Mouse (Mus musculus) lung, embryonic 15.5 days (tissue): ENCODE data around the gene Gm32717. TPM values are rescaled to one million over a fixed set of nuclear protein-coding genes. Genes with fewer than 3 reads are reported as not detected.
"Not testable (repeated sequence)": the region's sequence is repeated elsewhere in the genome, so short reads cannot be mapped to it uniquely, and the experiment has no call there.

Experiments used
- ATAC-seq: fragments of 200-750 bp; cut with Nextera tagmentation; 2 replicates; pipeline ENCODE4 v1.8.0; 2017; ENCODE audit warnings: moderate number of reproducible peaks, borderline replicate concordance; ENCODE audit not compliant: low FRiP score, low TSS enrichment; ENCODE audit errors: extremely low read depth
- H3K27ac ChIP-seq: fragments of 300-500 bp; sonication (generic); 2 replicates; pipeline ENCODE4 v1.5.1; 2015; ENCODE audit warnings: moderate library complexity, mild to moderate bottlenecking, inconsistent platforms
- H3K27me3 ChIP-seq: fragments of 300-500 bp; sonication (generic); 2 replicates; pipeline ENCODE4 v1.6.1; 2015; ENCODE audit warnings: inconsistent platforms
- H3K36me3 ChIP-seq: fragments of 300-500 bp; sonication (generic); 2 replicates; pipeline ENCODE4 v1.6.1; 2015; ENCODE audit warnings: inconsistent platforms
- H3K4me1 ChIP-seq: fragments of 300-500 bp; sonication (generic); 2 replicates; pipeline ENCODE4 v1.6.1; 2015; ENCODE audit warnings: inconsistent platforms
- H3K4me2 ChIP-seq: fragments of 300-500 bp; sonication (generic); 2 replicates; pipeline ENCODE4 v1.6.1; 2015; ENCODE audit warnings: inconsistent platforms, mild to moderate bottlenecking, moderate library complexity
- H3K4me3 ChIP-seq: fragments of 300-500 bp; sonication (generic); 2 replicates; pipeline ENCODE4 v1.5.1; 2015; ENCODE audit warnings: mild to moderate bottlenecking, inconsistent platforms
- H3K9ac ChIP-seq: fragments of 300-500 bp; sonication (generic); 2 replicates; pipeline ENCODE4 v1.6.1; 2015; ENCODE audit warnings: inconsistent platforms
- H3K9me3 ChIP-seq: fragments of 300-500 bp; sonication (generic); 2 replicates; pipeline ENCODE4 v1.6.1; 2016; ENCODE audit warnings: inconsistent platforms
- WGBS: fragments of 180-500 bp; shearing (Covaris S2); methylation state at CpG from one replicate; pipeline ENCODE4 v1.1.7; 2015; 5-methylcytosine and 5-hydroxymethylcytosine counted together
- polyA plus RNA-seq: library from polyadenylated mRNA; unstranded; fragments of >200 nt; fragmentation: Nextera tagmentation; extraction: Ambion mirVana; gene quantifications from 2 replicates; pipeline ENCODE4 v1.2.1, GENCODE M21; 2015

The Gm32717 gene
- not detected in 2 replicates for polyA plus RNA-seq

- not testable (repeated sequence) for ATAC-seq
Measured at GRCm38 (mm10) chr10:118240680-118241079, at the start of gene Gm32717. TSS of gene Gm32717 (minus strand) at chr10:118240780.

GRCm38 (mm10) chr10:118283016-118283415 lies 42.4 kb upstream of the Gm32717 start:
- ATAC-seq: 0 out of 2 replicates have a peak, but pooled peaks have one; percentile 40
- H3K36me3 ChIP-seq, H3K27me3 ChIP-seq, H3K4me2 ChIP-seq, H3K9me3 ChIP-seq, H3K4me3 ChIP-seq, H3K27ac ChIP-seq, H3K9ac ChIP-seq, H3K4me1 ChIP-seq: not testable (repeated sequence)
- 83% methylated on average over 2 of the region's 5 CpGs for WGBS

More at GRCm38 (mm10) chr10:118240680-118241079, at the start of gene Gm32717:
- not testable (repeated sequence) for H3K9me3 ChIP-seq, H3K4me3 ChIP-seq, H3K27ac ChIP-seq, H3K36me3 ChIP-seq, H3K4me1 ChIP-seq, H3K4me2 ChIP-seq, H3K27me3 ChIP-seq, H3K9ac ChIP-seq
- WGBS: no CpG with 5 or more reads among the region's 13 CpGs

GRCm38 (mm10) chr10:118282565-118282964 lies 42.0 kb upstream of the Gm32717 start:
- peak; percentile 44; the same call in 1 of the 2 replicates for ATAC-seq
- 70% methylated on average over 7 of the region's 7 CpGs for WGBS

GRCm38 (mm10) chr10:118278069-118278468 lies 37.5 kb upstream of the Gm32717 start:
- H3K27me3 ChIP-seq, H3K9me3 ChIP-seq, H3K4me3 ChIP-seq, H3K4me2 ChIP-seq, H3K4me1 ChIP-seq, ATAC-seq, H3K27ac ChIP-seq, H3K9ac ChIP-seq, H3K36me3 ChIP-seq: not testable (repeated sequence)
- WGBS: no CpG with 5 or more reads among the region's 4 CpGs

More at GRCm38 (mm10) chr10:118282565-118282964, 42.0 kb upstream of the Gm32717 start:
- not testable (repeated sequence) for H3K9me3 ChIP-seq, H3K36me3 ChIP-seq, H3K4me3 ChIP-seq, H3K9ac ChIP-seq, H3K27me3 ChIP-seq, H3K4me2 ChIP-seq, H3K27ac ChIP-seq, H3K4me1 ChIP-seq

GRCm38 (mm10) chr10:118271416-118271815 lies 30.8 kb upstream of the Gm32717 start:
- no CpG with 5 or more reads among the region's 2 CpGs for WGBS

GRCm38 (mm10) chr10:118268812-118269211 lies 28.2 kb upstream of the Gm32717 start:
- H3K4me2 ChIP-seq, H3K36me3 ChIP-seq, H3K9me3 ChIP-seq, H3K4me3 ChIP-seq, H3K9ac ChIP-seq, H3K27ac ChIP-seq, ATAC-seq, H3K27me3 ChIP-seq, H3K4me1 ChIP-seq: not testable (repeated sequence)
- 48% methylated on average over 4 of the region's 8 CpGs for WGBS

More at GRCm38 (mm10) chr10:118271416-118271815, 30.8 kb upstream of the Gm32717 start:
- not testable (repeated sequence) for H3K4me1 ChIP-seq, H3K4me2 ChIP-seq, H3K9me3 ChIP-seq, ATAC-seq, H3K4me3 ChIP-seq, H3K27me3 ChIP-seq, H3K27ac ChIP-seq, H3K36me3 ChIP-seq, H3K9ac ChIP-seq

GRCm38 (mm10) chr10:118258388-118258787 lies 17.8 kb upstream of the Gm32717 start, which contains the start of gene Gm32802:
TSS of gene Gm32802 (plus strand) at chr10:118258688.
- not testable (repeated sequence) for H3K4me1 ChIP-seq, H3K4me2 ChIP-seq, H3K27me3 ChIP-seq, H3K36me3 ChIP-seq, H3K9me3 ChIP-seq, H3K27ac ChIP-seq, ATAC-seq, H3K9ac ChIP-seq, H3K4me3 ChIP-seq
- WGBS: no CpG with 5 or more reads among the region's 13 CpGs

- Histone ChIP-seq H3K9ac (no peak overlapping the region), H3K4me2 (no peak overlapping the region), H3K9me3 (no peaks in the 10 kb centered on the region), H3K27ac (no peak overlapping the region), H3K4me1 (no peaks in the 10 kb centered on the region), H3K4me3 (no peak overlapping the region), H3K27me3 (no peaks in the 10 kb centered on the region), H3K36me3 (no peaks in the 10 kb centered on the region)
- WGBS: 38% methylated on average over 10 of the region's 10 CpGs
- no peak for ATAC-seq
Measured at GRCm38 (mm10) chr10:118250852-118251295, 10.3 kb upstream of the Gm32717 start.

- not testable (repeated sequence) for H3K4me3 ChIP-seq, ATAC-seq, H3K36me3 ChIP-seq, H3K4me2 ChIP-seq, H3K27me3 ChIP-seq, H3K9ac ChIP-seq, H3K4me1 ChIP-seq, H3K9me3 ChIP-seq, H3K27ac ChIP-seq
- 56% methylated on average over 11 of the region's 11 CpGs for WGBS
Measured at GRCm38 (mm10) chr10:118249006-118249595, 8.5 kb upstream of the Gm32717 start.

GRCm38 (mm10) chr10:118232607-118233006 lies 8.0 kb downstream of the Gm32717 start:
- peak; percentile 57; the same call in 1 of the 2 replicates for ATAC-seq
- H3K4me1 ChIP-seq, H3K36me3 ChIP-seq, H3K9me3 ChIP-seq, H3K4me2 ChIP-seq, H3K4me3 ChIP-seq, H3K27me3 ChIP-seq, H3K27ac ChIP-seq, H3K9ac ChIP-seq: not testable (repeated sequence)
- 60% methylated on average over 2 of the region's 5 CpGs for WGBS

- not testable (repeated sequence) for H3K9ac ChIP-seq, ATAC-seq, H3K27me3 ChIP-seq, H3K36me3 ChIP-seq, H3K27ac ChIP-seq, H3K4me1 ChIP-seq, H3K4me3 ChIP-seq, H3K9me3 ChIP-seq, H3K4me2 ChIP-seq
- no CpG with 5 or more reads among the region's 2 CpGs for WGBS
Measured at GRCm38 (mm10) chr10:118227629-118228028, 13.0 kb downstream of the Gm32717 start.

GRCm38 (mm10) chr10:118215719-118216393 lies 24.7 kb downstream of the Gm32717 start:
- not testable (repeated sequence) for ATAC-seq, H3K9ac ChIP-seq, H3K36me3 ChIP-seq, H3K9me3 ChIP-seq, H3K27ac ChIP-seq, H3K4me3 ChIP-seq, H3K4me1 ChIP-seq, H3K27me3 ChIP-seq, H3K4me2 ChIP-seq
- WGBS: 77% methylated on average over 2 of the region's 4 CpGs
